In genomic region chr13:97282051-97282910, GRCm38 (mm10) we compare ENCODE assay signal across 8 mouse cellular contexts. TPM values are rescaled to one million over a fixed set of nuclear protein-coding genes. Genes with fewer than 3 reads are reported as not detected.
DNase-seq lines count a peak whose midpoint lies in the region; ATAC-seq and TF ChIP-seq lines count a peak whose summit lies in the region.

No protein-coding gene starts in this region.

- peak overlapping the region; percentile 19 for H3K4me3 ChIP-seq in lung, embryonic 15.5 days

- WGBS in lung, embryonic 15.5 days: 9% methylated on average over 26 of the region's 26 CpGs

- no peaks in the 10 kb centered on the region for H3K36me3 ChIP-seq in lung, embryonic 15.5 days

- peak overlapping the region; percentile 56 for H3K4me2 ChIP-seq in lung, embryonic 15.5 days

- no peak overlapping the region for H3K9ac ChIP-seq in lung, embryonic 15.5 days

- no peaks in the 10 kb centered on the region; the same call in 1 of the 2 replicates for H3K27me3 ChIP-seq in lung, embryonic 15.5 days

- peak; percentile 62 for ATAC-seq in lung, embryonic 15.5 days (ENCODE audit: borderline replicate concordance, extremely low read depth, low FRiP score, low TSS enrichment)
- ATAC-seq in cerebellum, adult (ENCODE audit: insufficient number of reproducible peaks, low FRiP score, low TSS enrichment): no peak

- H3K27ac ChIP-seq in lung, embryonic 15.5 days: peak overlapping the region; percentile 83

- peaks cover 18% of the 10 kb centered on the region for H3K4me1 ChIP-seq in lung, embryonic 15.5 days

- no peak for TF ChIP-seq POLR2A in brain, embryonic 14.5 days (IDR thresholded peaks at IDR 0.05; ENCODE audit: borderline replicate concordance, extremely low read depth, insufficient read depth, insufficient read length, poor library complexity, severe bottlenecking)

- peak; percentile 15 for DNase-seq in adrenal gland, adult 2 months
- DNase-seq in adrenal gland, postnatal 4 days (ENCODE audit: low spot score in 2 of 2): no peak
- DNase-seq in brain, embryonic 14.5 days (ENCODE audit: low read depth): peak; percentile 58
- DNase-seq in heart, postnatal 4 days: peak; percentile 19
- no peak for DNase-seq in urinary bladder, adult 18-20 months (ENCODE audit: low spot score in 2 of 2)
- DNase-seq in layer of hippocampus, adult 18-20 months (ENCODE audit: low spot score in 2 of 2): no peak

- H3K9me3 ChIP-seq in lung, embryonic 15.5 days: no peaks in the 10 kb centered on the region

- no peak for TF ChIP-seq CTCF in brain, embryonic 14.5 days (IDR thresholded peaks at IDR 0.05; ENCODE audit: borderline replicate concordance, extremely low read depth, insufficient read depth, insufficient read length)

RNA-seq across cellular contexts. Expression of gene Enc1, which starts 41.4 kb away (rescaled TPM):
- total RNA-seq in adrenal gland, adult 2 months (2021): 10 to 100 TPM in 1 of 2 experiments, 1 to 10 TPM in 1; 6.6 to 13.2 TPM
- 4.6 and 5.8 TPM in 2 replicates for polyA plus RNA-seq in adrenal gland, adult 2 months (2012; rRNA removed)
- total RNA-seq in adrenal gland, postnatal 4 days (2021): 10 to 100 TPM; 12.8 to 12.9 TPM
- 249 and 303 TPM in 2 replicates for polyA plus RNA-seq in brain, embryonic 14.5 days (2012; rRNA removed)
- total RNA-seq in heart, postnatal 4 days (2021): 10 to 100 TPM; 14.1 to 15.3 TPM
- polyA plus RNA-seq in lung, embryonic 15.5 days (2015; fragmentation: Nextera tagmentation; extraction: Ambion mirVana): 11.7 and 12.5 TPM in 2 replicates
- total RNA-seq in layer of hippocampus, adult 18-20 months (2021): 100 to 1,000 TPM; 757 to 762 TPM

Comparison
In these comparisons a context has a peak if more than half of its experiments do, and no peak if none do; other contexts are left out.
1. DNase-seq: peak in adrenal gland, adult 2 months (single experiment), brain, embryonic 14.5 days (single experiment) and heart, postnatal 4 days (single experiment); none in adrenal gland, postnatal 4 days (0 of 2), urinary bladder, adult 18-20 months (0 of 2) and layer of hippocampus, adult 18-20 months (0 of 2).
2. RNA of gene Enc1, which starts 41.4 kb away (total RNA-seq): 757 to 762 TPM in layer of hippocampus, adult 18-20 months; 14.1 to 15.3 TPM in heart, postnatal 4 days, 6.6 to 13.2 TPM in adrenal gland, adult 2 months and 12.8 to 12.9 TPM in adrenal gland, postnatal 4 days; every median in the first group is over 10 times any median in the second.